Mouse (Mus musculus): ENCODE measurements at regions not wholly inside any gene's neighbourhood (a gene's known extent, or its start where the extent isn't known, plus 50 kb on each side); places are given as distances from the start of the nearest gene placed in this dataset.
A peak's percentile ranks its signal among the peaks of the same experiment; 100 is the strongest.
"Not testable (repeated sequence)": the region's sequence is repeated elsewhere in the genome, so short reads cannot be mapped to it uniquely, and the experiment has no call there.

DNA sequence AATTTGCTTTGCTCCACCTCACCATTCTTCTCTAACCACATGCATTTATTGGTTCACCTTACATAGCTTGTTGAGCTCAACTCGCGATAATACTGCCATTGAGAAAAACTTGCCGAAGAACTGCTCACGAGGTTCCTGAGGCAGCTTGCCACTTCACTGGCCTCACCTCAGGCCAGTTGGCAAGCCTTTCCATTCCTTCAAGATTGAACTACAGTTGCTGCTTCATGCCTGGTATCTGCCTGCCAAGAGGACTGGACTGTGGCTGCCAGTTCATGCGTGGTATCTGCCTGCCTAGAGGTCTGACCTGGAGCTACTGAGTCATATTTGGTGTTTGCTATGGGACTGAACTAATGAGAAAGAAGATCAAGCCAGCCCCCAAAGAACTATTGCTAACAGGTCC, 420.9 kb downstream of the 1190002N15Rik start:
- DNase-seq (ENCODE audit: low spot score in 2 of 2): peak in 1 of 2 experiments; percentile 8

DNA sequence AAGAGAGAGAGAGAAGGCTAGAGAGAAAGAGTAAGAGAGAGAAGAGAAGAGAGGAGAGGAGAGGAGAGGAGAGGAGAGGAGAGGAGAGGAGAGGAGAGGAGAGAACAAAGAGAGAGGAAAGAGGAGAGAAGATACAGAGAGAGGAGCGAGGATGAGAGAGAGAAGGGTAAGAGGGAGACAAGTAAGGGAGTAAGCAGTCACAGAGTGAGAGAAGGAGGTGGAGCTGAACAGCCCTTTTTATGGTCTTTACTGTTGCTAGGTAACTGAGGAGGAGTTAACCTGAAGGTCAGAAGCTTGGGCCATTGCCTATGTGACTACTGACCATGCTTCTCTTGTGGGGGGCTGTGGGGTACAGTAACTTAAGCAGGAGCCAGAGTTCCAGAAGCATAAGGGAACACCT, 430.2 kb downstream of the 1190002N15Rik start:
- DNase-seq (ENCODE audit: low spot score in 2 of 2): not testable (repeated sequence)

DNA sequence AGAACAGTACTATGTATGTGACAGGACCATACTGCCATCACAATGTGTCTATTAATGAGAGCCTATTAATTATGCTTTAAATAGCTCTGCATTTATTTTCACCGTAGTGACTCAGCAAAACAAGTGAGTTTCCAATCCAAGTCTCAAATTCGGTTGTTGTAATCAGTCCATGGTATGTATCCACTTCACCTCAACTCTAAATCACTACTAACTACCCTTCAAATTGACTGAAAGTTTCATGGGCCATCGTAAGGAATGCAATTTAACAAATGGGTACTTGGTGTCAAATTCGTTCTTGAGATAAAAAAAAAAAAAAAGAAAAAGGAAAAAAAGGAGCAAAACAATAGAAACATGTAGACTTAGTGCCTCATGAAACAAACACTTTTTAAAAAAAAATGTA, 433.2 kb downstream of the 1190002N15Rik start:
- no peak for DNase-seq (ENCODE audit: low spot score in 2 of 2)

DNA sequence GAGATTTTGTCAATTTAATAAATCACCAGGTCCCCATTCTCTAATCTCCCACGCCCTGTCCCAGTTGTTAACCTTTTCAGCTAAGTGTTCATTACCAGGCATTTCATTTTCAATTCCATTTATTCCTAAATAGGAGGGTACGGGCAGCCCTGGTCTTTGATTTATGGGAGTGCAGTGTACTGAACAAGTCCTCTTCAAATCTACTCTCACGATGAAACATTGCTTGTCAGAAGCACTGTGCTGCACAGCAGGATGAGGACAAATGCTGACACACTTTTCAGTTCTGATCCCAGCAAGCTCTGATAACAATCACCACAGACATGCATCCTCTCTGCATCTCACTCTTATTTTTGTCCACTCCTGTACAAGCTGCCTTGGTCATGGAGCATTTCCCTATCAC, 435.9 kb downstream of the 1190002N15Rik start:
- DNase-seq (ENCODE audit: low spot score in 2 of 2): no peak

DNA sequence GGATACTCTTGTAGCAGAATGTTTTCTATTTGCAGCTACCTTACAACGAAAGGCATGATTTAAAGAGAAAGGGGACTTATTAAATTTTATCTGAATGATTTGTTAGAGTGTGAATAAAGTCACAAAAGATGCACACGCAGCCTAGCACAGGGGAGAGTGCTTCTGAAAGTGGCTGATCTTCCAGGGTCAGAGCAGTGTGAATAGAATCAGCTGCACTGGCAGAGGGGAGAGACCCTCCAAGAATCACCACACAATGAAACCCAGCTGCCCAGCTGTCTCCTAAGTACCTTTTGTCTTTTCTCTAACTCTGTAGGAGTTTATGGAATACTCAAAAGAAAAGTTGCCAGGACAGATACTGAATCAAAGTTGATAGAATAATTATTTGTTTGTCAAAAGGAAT, 443.1 kb downstream of the 1190002N15Rik start:
- no peak for DNase-seq (ENCODE audit: low spot score in 2 of 2)

DNA sequence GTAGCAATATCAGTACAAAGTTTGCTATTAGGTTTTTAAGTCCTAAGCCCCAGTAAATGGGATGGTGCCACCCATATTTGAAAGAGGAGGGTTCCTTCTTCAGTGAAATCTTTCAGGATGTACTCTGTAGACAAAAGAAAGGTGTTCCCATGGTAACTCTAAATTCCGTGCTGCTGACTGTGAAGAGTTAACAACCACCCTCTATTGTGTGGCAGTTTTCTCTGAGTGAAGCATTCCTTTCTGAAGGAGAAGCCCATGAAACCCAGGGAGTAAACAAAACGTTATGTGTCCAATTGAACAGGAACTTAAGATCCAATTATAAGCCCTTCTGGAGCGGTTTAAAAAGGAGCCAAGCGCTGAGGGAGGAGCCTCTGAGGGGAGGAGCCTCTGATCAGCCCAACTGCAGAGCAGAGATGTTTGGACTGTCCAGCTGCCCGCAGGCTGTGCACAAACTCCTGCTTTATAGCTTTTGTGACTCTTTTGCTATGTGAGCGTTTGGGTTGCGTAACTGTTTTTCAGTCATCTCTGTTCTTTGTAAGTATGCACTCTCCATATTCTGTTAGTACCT, 446.1 kb downstream of the 1190002N15Rik start:
- no peak for DNase-seq (ENCODE audit: low spot score in 2 of 2)

DNA sequence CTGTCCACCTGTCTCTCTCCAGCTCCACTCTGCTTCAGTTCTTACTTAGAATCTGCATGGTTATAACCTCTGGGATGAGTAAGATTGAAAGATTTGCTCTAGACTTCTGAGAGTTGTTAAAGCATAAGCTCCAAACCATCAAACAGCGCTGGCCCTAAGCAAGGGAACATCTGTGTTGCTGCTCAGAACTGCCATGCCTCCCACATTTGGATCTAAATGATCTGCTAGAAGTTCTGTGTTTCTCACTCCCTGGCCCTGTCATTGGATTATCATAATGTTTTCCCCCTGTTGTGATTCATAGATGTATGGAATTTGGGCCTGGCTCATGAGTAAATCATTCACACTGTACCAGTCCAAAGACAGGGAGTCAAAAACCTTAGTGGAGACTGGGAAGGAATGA, 448.1 kb downstream of the 1190002N15Rik start:
- no peak for DNase-seq (ENCODE audit: low spot score in 2 of 2)

DNA sequence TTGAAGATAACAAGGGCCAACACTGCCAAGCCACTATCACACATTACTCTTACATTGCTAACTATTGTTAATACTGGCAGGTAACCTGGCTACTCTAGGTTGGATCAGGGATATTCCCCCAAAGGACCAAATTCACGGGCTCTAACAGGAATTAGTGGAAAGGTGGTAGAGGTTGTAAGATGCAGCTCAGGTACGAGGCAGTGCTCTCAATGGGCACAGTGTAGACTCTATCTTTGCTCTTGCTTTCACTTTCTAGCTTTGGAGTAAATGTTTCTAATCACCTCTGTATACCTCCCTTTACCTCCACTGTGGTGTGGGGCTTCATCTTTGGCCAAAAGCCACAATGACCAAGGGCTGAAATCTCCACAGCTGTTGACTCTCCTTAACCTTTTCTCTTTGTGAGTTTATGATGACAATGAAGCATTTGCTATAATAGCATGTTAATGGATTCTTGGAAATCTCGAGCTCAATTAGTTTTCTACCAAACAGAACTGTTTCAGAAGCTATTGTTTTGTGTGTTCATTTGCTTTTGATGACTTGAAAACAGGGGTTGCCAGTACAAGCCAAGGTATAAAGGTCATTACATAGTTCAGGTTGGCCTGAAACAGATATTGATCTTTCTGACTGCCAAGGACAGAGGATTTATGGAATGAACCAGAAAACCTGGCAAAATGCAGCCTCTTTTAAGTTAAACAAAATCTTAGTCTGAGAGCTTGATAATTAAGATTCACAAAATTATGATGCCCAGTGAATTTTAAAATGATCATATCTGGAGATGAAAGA, 454.1 kb downstream of the 1190002N15Rik start:
- no peak for DNase-seq (ENCODE audit: low spot score in 2 of 2)

DNA sequence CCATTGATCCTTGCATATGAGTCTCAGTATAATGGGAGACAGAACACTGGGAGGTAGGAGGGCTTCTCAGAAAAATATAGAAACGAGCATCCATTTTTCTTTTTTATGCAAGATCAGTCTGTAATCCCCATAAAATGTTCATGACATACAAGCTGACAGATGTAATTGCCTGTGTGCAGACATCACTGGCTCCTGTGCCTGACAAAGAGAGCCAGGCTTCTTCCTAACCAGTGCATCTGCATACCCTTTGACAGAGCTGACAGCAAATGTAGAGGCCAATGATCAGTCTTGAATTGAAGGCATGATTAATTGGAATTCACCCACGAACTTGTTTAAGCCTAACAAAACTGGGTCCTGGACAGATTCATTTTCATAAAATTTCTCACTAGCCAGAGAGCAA, 463.0 kb downstream of the 1190002N15Rik start:
- no peak for DNase-seq (ENCODE audit: low spot score in 2 of 2)

DNA sequence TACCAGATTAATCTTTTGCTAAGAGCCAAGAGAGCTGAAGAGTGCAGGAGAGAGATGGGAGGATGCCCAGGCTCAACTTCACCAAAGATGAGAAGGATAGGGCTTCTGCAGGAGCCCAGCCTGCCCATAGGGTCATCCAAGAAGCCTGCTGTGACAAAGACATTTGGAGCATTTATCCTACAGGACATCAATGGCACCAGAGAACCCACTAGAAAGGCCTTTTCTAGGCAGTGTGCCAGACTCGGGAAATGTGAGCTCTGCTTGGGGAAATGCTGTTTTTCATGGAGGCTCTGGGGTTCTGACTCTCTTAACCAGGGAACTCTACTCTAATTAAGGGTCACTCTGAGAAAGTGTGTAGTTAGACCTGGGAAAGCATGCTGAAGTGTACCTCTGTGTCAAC, 470.8 kb downstream of the 1190002N15Rik start:
- DNase-seq (ENCODE audit: low spot score in 2 of 2): no peak

DNA sequence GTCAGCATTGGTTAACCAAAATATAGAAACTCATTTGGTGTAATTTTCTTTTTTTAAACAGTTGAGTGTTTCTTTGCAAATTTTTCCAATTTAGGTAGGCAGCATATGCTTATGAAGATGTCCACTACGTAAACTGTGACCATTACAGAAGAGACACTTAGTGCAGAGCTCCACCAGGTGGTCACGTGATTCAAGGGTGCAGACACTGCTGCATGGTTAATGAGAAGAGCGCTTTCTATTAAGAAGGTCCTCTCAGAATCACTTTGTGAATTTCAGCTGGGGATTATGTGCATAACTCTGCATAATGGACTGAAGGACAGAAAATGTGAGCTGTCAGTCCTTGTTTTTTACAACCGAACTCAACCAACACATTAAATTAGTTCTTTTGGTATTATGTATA, 484.7 kb downstream of the 1190002N15Rik start:
- no peak for DNase-seq (ENCODE audit: low spot score in 2 of 2)

DNA sequence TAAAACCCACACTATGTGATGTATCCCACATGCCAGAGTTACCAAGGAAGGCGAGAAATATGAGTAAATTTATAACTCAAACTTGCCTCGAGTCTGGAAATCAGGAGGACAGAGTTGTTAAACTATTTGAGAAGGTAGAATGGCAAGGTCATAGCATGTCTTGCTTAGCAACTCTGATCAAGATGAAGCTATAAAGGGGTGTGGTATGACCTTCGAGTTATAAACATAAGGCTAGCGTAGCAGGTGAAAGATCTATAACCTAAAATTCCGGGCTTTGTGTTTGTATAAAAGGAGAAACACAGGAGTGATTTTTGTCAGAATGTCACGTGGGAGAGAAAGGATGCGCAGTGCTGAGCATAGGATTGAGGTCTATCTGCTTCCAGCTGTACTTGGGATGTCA, 490.0 kb downstream of the 1190002N15Rik start:
- no peak for DNase-seq (ENCODE audit: low spot score in 2 of 2)

DNA sequence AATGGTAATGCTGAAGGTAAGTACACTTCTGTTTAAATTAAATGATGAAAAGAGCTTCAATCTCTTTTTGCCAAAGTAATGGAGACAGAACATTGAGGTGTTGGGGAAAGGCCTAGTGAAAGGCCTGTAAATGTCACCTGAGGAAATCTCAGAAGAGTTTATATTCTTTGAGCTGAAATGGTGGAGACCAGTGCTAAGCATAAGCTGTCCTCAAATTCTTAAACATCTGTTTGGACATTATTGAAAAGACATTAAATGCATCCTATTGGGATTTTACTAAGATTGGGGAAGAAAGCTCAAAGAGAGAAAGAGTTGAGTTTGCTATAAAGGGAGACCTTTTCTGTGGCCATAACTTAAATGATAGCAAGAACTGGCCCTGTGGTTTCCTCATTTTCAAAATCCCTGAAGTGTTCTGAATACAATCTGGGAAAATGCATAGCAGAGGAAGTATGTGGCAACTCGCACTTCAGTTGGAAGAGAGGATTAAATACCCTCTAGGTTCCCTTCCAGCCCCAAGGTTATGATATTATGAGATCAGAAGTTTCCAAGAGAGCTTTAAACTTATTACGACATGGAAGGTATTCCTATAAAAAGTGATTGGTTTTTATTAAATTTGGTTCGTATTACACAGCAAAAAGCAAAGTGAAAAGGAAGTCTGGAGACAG, 492.3 kb downstream of the 1190002N15Rik start:
- no peak for DNase-seq (ENCODE audit: low spot score in 2 of 2)

DNA sequence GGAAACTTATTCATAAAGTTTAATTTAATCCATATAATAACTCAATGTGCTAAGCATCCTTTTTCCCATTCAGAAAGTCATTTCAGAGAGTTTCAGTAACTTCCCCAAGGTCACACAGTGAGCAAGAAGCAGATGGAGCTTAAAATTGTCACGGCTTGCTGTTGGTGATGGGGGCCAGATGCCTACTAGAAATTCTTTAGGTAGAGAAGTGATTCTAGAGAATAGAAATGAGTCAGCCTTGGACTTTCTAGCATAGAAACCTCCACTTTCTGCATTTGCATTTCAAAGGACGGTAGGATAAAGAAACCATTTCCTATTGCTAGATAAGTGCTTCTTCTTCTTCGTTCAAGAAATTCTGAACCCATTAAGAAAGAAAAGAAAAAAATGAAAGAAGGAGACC, 514.1 kb downstream of the 1190002N15Rik start:
- no peak for DNase-seq (ENCODE audit: low spot score in 2 of 2)

DNA sequence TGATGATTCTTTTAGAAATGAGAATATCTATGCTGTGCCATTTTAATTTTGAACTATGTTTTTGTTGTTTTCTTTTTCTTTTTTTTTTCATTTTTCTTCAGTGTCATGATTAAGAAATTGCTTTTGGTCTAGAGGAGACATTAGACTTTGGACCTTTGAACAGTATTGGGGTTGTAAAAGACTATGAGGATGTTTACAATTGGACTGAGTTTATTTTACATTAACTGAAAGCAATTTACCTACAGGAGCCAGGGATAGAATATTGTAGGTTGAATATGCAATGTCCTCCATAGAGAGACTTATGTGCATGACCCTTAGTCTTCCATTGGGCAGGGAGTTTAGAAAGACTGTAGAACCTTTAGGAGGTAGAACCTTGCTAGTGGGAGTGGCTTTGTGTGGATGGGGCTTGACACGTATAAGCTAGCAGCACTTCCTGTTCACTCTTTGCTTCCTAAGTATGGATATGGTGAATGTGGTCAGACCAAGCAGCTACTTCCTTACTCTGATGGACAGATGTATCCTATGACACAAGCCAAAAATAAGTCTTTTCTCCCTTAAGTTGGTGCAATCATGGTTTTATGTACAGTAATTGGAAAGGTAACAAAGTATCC, 516.5 kb downstream of the 1190002N15Rik start:
- no peak for DNase-seq (ENCODE audit: low spot score in 2 of 2)

DNA sequence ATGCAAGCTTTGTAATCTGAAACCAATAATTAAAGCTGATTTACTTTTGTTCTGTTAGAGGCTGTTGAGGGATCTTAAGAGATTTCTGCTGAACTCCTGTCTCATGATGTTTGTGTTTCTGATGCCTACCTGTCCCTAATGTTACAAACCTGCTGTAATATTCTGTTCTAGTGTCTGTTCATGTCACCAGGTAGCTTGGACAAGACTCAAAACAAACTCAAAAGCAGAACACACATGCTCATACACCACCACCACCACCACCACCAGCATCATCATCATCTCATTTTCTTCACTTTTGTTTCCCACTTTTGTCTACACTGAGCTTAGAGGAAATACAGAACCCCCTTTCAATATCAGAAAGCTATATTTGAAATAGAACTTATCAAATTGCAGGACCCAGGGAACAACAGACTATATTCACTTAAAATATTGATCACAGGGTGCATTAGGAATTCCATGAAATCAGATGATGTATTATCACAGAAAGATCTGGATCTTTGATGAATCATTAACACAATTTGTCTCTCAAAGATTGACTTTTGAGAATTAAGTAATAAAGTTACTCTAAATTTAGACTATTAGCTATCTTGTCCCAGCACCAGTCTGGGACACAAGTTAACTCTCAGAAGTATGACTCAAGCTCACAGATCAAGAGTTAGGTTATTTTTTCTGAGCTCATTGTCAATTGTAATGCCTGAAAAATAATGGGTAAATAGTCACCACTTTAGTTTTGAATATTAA, 521.0 kb downstream of the 1190002N15Rik start:
- DNase-seq (ENCODE audit: low spot score in 2 of 2): no peak

DNA sequence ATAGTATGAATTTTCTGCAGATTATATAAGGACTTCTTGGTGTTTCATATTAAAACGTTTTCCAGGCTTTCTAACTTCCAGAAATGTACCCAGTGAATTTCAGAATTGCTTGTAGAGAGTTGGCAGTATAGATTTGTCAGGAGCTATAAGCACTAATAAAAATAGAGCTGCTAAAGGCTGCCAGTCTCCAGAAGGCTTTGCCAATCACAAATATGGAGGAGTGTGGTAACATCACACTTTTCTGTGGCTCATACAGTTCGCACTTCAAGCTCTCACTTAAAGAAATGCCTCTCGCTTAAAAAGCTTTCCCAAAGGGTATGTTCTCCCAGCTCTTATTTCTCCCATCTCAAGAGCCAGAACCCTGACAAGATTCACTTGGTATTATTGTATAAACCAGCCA, 545.7 kb downstream of the 1190002N15Rik start:
- DNase-seq (ENCODE audit: low spot score in 2 of 2): no peak

DNA sequence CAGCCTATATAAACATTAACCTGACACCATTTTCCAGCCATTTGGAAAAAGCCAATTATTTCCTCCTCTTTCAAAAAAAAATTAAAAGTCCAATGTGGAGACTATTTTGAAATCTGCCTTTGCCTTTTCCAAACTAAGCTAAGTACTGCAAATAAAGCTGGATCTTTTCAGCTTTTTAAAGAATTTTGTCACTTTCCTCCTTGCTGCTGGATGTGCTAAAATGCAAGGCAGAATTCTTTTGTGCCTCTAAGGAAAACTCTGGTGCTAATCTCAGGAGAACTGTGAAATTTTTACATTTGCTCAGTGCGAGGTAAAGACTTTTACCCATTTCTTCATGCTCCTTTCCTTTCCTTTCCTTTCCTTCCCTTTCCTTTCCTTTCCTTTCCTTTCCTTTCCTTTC, 546.7 kb downstream of the 1190002N15Rik start:
- DNase-seq (ENCODE audit: low spot score in 2 of 2): no peak

DNA sequence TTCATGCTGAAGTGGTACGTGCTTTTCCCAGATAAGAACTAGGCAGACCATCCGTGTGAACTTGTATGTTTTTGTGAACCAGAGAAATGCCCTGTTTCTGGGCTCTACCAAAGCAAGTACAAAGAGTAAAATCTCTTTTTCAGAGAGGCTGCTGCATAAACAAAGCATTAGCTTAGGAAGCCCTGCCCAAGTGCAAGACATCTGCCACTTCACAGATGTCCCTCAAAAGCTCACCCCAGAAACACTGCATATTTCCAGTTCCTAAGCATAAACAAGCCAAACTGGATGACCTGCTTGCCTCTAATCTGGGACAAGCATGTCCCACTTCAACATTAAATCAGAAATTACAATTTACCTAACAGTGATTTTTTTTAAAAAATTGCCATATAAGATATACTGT, 556.7 kb downstream of the 1190002N15Rik start:
- no peak for DNase-seq (ENCODE audit: low spot score in 2 of 2)

DNA sequence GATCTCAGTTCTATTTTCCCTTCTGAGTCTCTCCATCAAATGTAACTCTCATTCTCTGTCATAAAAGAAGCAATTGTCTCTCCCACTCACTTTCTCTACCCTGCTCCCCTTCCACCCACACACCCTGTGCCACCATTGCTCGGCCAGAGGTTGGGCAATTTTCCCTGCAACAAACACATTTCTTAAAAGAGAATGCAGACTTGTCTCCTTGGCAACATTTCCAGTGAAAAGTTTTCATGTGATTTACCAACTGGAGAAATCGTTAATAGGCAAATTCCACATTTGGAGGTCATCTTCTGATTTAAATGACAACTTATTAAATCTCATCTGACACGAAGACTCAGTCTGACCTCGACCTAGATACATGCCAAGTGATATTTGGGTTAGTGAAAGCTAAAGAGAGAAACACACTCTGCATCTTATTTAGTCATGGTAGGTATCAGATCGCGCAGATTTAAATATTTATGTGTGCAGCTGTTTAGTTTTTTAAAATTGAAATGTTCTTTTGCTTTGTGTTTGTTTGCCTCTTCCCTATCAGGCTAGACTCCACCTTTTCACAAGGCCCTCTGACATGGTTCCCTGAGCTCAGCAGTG, 568.1 kb downstream of the 1190002N15Rik start:
- no peak for DNase-seq (ENCODE audit: low spot score in 2 of 2)

DNA sequence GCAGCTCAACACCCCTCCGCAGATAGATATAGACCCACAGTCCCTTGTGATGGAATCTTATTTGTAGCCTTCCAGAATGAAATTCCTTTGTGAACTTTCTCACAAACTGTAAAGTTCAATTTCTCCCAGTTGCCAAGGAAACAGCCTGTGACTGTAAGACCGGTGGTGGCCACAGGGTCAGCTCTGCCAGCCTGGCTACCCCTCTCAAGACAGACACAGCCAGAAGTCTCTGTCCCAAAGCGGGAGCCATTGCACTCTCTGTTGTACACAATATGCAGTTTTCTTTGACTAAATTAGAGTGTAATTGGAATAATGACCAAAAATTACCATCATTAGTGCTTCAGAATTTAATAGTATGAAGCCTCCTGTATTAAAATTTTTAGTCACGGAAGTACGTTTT, 568.8 kb downstream of the 1190002N15Rik start:
- DNase-seq (ENCODE audit: low spot score in 2 of 2): no peak
